Mouse (Mus musculus) urinary bladder, postnatal 10 days (tissue): ENCODE data around the gene Phlpp2.

Experiments used
- DNase-seq: peaks from one replicate; pipeline ENCODE4 v3.0.0; 2022; ENCODE audit warnings: low spot score

Phlpp2 gene

GRCm38 (mm10) chr8:109963421-109963820 lies 95.1 kb downstream of the Phlpp2 start:
- DNase-seq: no peak

- DNase-seq: no peak
Measured at GRCm38 (mm10) chr8:109964106-109964505, 95.8 kb downstream of the Phlpp2 start.

GRCm38 (mm10) chr8:109968837-109969236 lies 100.5 kb downstream of the Phlpp2 start:
- no peak for DNase-seq

- DNase-seq: no peak
Measured at GRCm38 (mm10) chr8:109970323-109970722, 102.0 kb downstream of the Phlpp2 start.

GRCm38 (mm10) chr8:109972901-109973300 lies 104.6 kb downstream of the Phlpp2 start:
- DNase-seq: no peak

- no peak for DNase-seq
Measured at GRCm38 (mm10) chr8:109979339-109979738, 111.0 kb downstream of the Phlpp2 start.

- no peak for DNase-seq
Measured at GRCm38 (mm10) chr8:109982386-109983105, 114.2 kb downstream of the Phlpp2 start.

GRCm38 (mm10) chr8:109983944-109984343 lies 115.6 kb downstream of the Phlpp2 start:
- DNase-seq: no peak

GRCm38 (mm10) chr8:109986384-109986783 lies 118.0 kb downstream of the Phlpp2 start:
- no peak for DNase-seq

GRCm38 (mm10) chr8:109987776-109988175 lies 119.4 kb downstream of the Phlpp2 start:
- no peak for DNase-seq

GRCm38 (mm10) chr8:109989151-109989550 lies 120.8 kb downstream of the Phlpp2 start:
- DNase-seq: no peak

GRCm38 (mm10) chr8:109990224-109990623 lies 121.9 kb downstream of the Phlpp2 start, which contains the start of gene Tat:
TSS of gene Tat (plus strand) at chr8:109990437.
- DNase-seq: no peak

- no peak for DNase-seq
Measured at GRCm38 (mm10) chr8:109992166-109992565, 123.8 kb downstream of the Phlpp2 start.

GRCm38 (mm10) chr8:109992951-109993350 lies 124.6 kb downstream of the Phlpp2 start:
- no peak for DNase-seq
